Mouse (Mus musculus) embryonic fibroblast, embryonic 13.5 days (primary cell): ENCODE data around the gene Ugt2b38. TPM values are rescaled to one million over a fixed set of nuclear protein-coding genes. Genes with fewer than 3 reads are reported as not detected.
"Not testable (repeated sequence)": the region's sequence is repeated elsewhere in the genome, so short reads cannot be mapped to it uniquely, and the experiment has no call there.

Source experiments
- H3K27ac ChIP-seq: 2 replicates; pipeline ENCODE4 v1.5.1; 2012; ENCODE audit warnings: low read length, control low read depth, inconsistent platforms; ENCODE audit not compliant: insufficient read depth
- H3K4me1 ChIP-seq: 2 replicates; pipeline ENCODE4 v1.6.1; 2011; ENCODE audit warnings: low read length; ENCODE audit not compliant: control insufficient read depth, insufficient read depth
- H3K4me3 ChIP-seq: 2 replicates; pipeline ENCODE4 v1.5.1; 2011; ENCODE audit warnings: mild to moderate bottlenecking, control low read depth, low read length; ENCODE audit not compliant: insufficient read depth
- CTCF ChIP-seq: IDR thresholded peaks from 2 replicates; pipeline ENCODE4 v1.5.1; 2011; ENCODE audit warnings: mild to moderate bottlenecking, control low read depth, low read length, moderate library complexity, borderline replicate concordance; ENCODE audit not compliant: insufficient read depth
- POLR2A ChIP-seq: IDR thresholded peaks from 2 replicates; pipeline ENCODE4 v1.6.1; 2011; ENCODE audit warnings: low read depth, mild to moderate bottlenecking, control low read depth, low read length, moderate library complexity
- polyA plus RNA-seq: library from polyadenylated mRNA; stranded (reverse); fragments of >200 nt; gene quantifications from 2 replicates; pipeline ENCODE4 v1.2.4, GENCODE M21; 2011; ENCODE audit warnings: low read depth; ENCODE audit not compliant: missing spikeins, insufficient read length

The Ugt2b38 gene
- polyA plus RNA-seq, result not detected in 2 replicates

- not testable (repeated sequence) for H3K27ac ChIP-seq, H3K4me3 ChIP-seq, H3K4me1 ChIP-seq
Measured at GRCm38 (mm10) chr5:87424041-87424440, at the start of gene Ugt2b38. Ugt2b38 (minus strand) TSS chr5:87424203.

- TF ChIP-seq POLR2A, result no peak
- no peak for TF ChIP-seq CTCF
- no peak overlapping the region for H3K4me3 ChIP-seq
- H3K4me1 ChIP-seq, result no peaks in the 10 kb centered on the region
- H3K27ac ChIP-seq, result no peak overlapping the region
Measured at GRCm38 (mm10) chr5:87458810-87459209, 34.8 kb upstream of the Ugt2b38 start.

GRCm38 (mm10) chr5:87457701-87458100 is 33.7 kb upstream of the Ugt2b38 start:
- Histone ChIP-seq H3K4me1 (no peaks in the 10 kb centered on the region), H3K4me3 (no peak overlapping the region), H3K27ac (no peak overlapping the region)
- no peak for TF ChIP-seq POLR2A
- TF ChIP-seq CTCF, result no peak

GRCm38 (mm10) chr5:87456216-87456850 is 32.3 kb upstream of the Ugt2b38 start:
- no peak for TF ChIP-seq POLR2A
- TF ChIP-seq CTCF, result no peak
- no peak overlapping the region for H3K27ac ChIP-seq
- no peak overlapping the region for H3K4me3 ChIP-seq
- H3K4me1 ChIP-seq, result no peaks in the 10 kb centered on the region

GRCm38 (mm10) chr5:87455519-87455918 is 31.5 kb upstream of the Ugt2b38 start:
- TF ChIP-seq CTCF (no peak), POLR2A (no peak)
- H3K4me1 ChIP-seq, result no peaks in the 10 kb centered on the region
- H3K27ac ChIP-seq, result no peak overlapping the region
- no peak overlapping the region for H3K4me3 ChIP-seq

GRCm38 (mm10) chr5:87452514-87452913 is 28.5 kb upstream of the Ugt2b38 start:
- not testable (repeated sequence) for H3K4me3 ChIP-seq, H3K4me1 ChIP-seq, H3K27ac ChIP-seq

GRCm38 (mm10) chr5:87436264-87436663 is 12.3 kb upstream of the Ugt2b38 start:
- no peaks in the 10 kb centered on the region for H3K4me1 ChIP-seq
- no peak for TF ChIP-seq POLR2A
- no peak for TF ChIP-seq CTCF
- no peak overlapping the region for H3K27ac ChIP-seq

GRCm38 (mm10) chr5:87425676-87426075 is 1.7 kb upstream of the Ugt2b38 start:
- TF ChIP-seq CTCF (no peak), POLR2A (no peak)
- no peak overlapping the region for H3K27ac ChIP-seq
- H3K4me3 ChIP-seq, result no peak overlapping the region
- no peaks in the 10 kb centered on the region for H3K4me1 ChIP-seq

More at GRCm38 (mm10) chr5:87436264-87436663, 12.3 kb upstream of the Ugt2b38 start:
- no peak overlapping the region for H3K4me3 ChIP-seq

- no peak overlapping the region for H3K27ac ChIP-seq
- H3K4me1 ChIP-seq, result no peaks in the 10 kb centered on the region
- no peak overlapping the region for H3K4me3 ChIP-seq
- no peak for TF ChIP-seq CTCF
- TF ChIP-seq POLR2A, result no peak
Measured at GRCm38 (mm10) chr5:87396968-87397367, 27.0 kb downstream of the Ugt2b38 start.

GRCm38 (mm10) chr5:87390818-87391217 is 33.2 kb downstream of the Ugt2b38 start:
- Histone ChIP-seq H3K4me3 (no peak overlapping the region), H3K4me1 (no peaks in the 10 kb centered on the region), H3K27ac (no peak overlapping the region)
- TF ChIP-seq POLR2A (no peak), CTCF (no peak)

- no peak overlapping the region for H3K4me3 ChIP-seq
- no peak overlapping the region for H3K27ac ChIP-seq
- H3K4me1 ChIP-seq, result no peaks in the 10 kb centered on the region
- TF ChIP-seq CTCF (no peak), POLR2A (no peak)
Measured at GRCm38 (mm10) chr5:87380234-87380633, 43.8 kb downstream of the Ugt2b38 start.
